Mouse (Mus musculus) liver, adult 2 months (tissue): Measurements from ENCODE around the gene Ltb4r1.

Source experiments
- CTCF ChIP-seq: fragments of 200-500 bp; IDR thresholded peaks from 2 replicates; pipeline ENCODE4 v1.5.1; 2011; ENCODE audit warnings: low read depth, low read length, control low read depth
- POLR2A ChIP-seq: fragments of 200-500 bp; IDR thresholded peaks from 2 replicates; pipeline ENCODE4 v1.6.1; 2011; ENCODE audit warnings: low read length, control low read depth; ENCODE audit not compliant: insufficient read depth; ENCODE audit errors: extremely low read depth

- no peak for TF ChIP-seq POLR2A
- TF ChIP-seq CTCF, result no peak
These were observed 16.7 kb downstream of the Ltb4r1 start for GRCm38 (mm10) chr14:55782361-55782960.
